Mouse (Mus musculus) adrenal gland, adult (tissue): ENCODE data around the gene Ifrd2.

Experiments used
- DNase-seq, 2 experiments: peaks; one replicate each; pipeline ENCODE4 v3.0.0; 2022 to 2023; ENCODE audit warnings: low spot score in 1 of 2; ENCODE audit not compliant: inconsistent age in 2 of 2

Ifrd2 gene

DNA sequence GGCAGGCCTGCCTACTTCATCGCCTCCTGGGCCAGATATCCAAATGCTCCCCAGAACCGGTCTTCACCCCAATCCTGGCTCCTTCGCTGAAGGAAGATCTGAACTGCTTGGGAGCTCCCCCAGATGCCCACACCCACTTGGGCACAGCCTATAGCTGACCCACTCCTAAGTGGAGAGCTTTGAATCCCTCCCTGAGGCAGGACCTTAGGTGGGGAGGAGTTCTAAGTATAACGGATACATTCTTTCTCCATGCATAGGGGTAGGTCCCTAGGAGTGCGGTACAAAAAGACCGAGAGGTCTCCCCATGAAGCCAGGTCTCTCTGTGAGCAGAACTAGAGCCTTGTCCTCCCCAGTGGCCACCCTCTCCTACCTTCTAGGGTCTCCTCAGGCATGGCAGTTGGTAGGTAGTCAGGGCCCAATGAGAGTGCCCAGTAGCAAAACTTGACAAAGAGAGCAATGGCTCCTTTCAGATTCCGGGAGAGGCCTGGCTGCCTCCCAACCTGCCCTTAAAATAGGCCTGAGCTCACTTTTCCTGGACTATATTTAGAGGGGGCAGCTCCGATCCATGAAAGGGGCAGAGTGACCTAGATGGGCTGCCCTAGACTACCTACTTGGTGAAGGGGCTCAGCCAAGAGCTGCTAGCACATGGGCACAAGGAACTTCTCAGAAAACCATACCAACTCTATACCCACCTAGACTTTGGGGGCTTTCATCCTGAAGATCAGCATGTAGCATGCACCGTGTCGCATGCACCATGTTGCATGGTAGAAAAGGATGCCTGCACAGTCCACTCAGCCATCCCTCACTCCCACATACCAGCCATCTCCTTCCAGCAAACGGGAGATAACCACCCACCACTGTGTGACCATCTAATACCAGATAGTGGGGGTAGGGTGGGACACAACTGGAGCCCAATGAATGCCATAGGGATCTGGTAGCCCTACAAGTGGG is 9.5 kb downstream of the Ifrd2 start:
- peak in 1 of 2 experiments; percentile 60 for DNase-seq

DNA sequence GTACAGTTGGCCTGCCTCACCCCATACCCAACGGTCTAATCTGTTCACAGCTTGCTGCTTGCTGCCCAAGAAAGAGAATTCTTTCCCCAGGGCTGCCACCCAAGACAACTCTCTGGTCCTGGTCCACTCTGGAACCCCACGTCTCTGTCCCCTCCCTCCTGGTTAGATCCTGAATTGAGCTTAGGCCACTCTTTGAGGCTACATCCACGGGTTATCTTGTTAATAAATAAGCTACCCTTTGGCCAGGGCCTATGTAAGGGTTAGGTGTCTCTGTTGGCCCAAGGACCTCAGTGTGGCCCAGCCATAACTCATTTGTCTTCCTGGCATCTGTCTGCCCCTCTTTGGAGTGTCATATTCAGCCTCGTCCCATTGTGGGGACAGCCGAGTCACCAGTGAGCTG is 10.9 kb downstream of the Ifrd2 start:
- no peak for DNase-seq

- no peak for DNase-seq
These were observed 12.0 kb downstream of the Ifrd2 start for GRCm38 (mm10) chr9:107599433-107599832.

GRCm38 (mm10) chr9:107599842-107600241 is 12.4 kb downstream of the Ifrd2 start:
- DNase-seq: no peak

GRCm38 (mm10) chr9:107600745-107601144 is 13.3 kb downstream of the Ifrd2 start:
- no peak for DNase-seq

- no peak for DNase-seq
These were observed 13.8 kb downstream of the Ifrd2 start for GRCm38 (mm10) chr9:107601275-107601674.

DNA sequence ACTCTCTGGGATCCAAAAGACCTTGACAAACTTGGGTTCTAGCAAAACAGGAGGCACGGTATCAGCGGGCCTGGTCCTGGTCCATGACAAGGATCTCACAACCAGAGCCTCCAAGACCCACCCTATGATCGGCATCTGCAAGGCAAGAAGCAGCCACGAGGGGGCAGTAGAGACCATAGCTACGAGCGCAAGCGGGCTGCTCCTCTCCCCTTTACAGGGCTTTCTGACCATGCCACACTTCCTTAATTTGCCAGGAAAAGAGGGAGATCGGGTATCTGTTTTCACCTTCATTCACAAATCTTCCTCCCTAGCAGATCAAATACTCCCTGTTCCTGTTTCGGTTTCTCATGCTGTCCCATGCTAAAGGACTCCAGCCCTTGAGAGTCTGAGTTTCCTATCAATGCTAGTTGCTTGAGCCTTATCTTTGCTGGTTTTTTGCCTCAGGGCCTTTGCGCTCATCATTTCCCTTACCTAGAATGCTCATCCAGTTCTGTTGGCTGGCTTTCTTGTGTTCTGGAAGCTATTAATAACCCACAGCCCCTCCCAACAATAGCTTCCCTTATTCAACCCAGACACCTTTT is 14.7 kb downstream of the Ifrd2 start:
- DNase-seq: peak; percentile 90 to 97

- DNase-seq: no peak
These were observed 15.8 kb downstream of the Ifrd2 start for GRCm38 (mm10) chr9:107603251-107603650.

- peak in 1 of 2 experiments; percentile 69 for DNase-seq
These were observed 17.7 kb downstream of the Ifrd2 start for GRCm38 (mm10) chr9:107605041-107605661.

- no peak for DNase-seq
These were observed 19.1 kb downstream of the Ifrd2 start for GRCm38 (mm10) chr9:107606591-107606990.

- no peak for DNase-seq
These were observed 19.6 kb downstream of the Ifrd2 start for GRCm38 (mm10) chr9:107607036-107607435.

- DNase-seq: no peak
These were observed 20.3 kb downstream of the Ifrd2 start for GRCm38 (mm10) chr9:107607653-107608245.

DNA sequence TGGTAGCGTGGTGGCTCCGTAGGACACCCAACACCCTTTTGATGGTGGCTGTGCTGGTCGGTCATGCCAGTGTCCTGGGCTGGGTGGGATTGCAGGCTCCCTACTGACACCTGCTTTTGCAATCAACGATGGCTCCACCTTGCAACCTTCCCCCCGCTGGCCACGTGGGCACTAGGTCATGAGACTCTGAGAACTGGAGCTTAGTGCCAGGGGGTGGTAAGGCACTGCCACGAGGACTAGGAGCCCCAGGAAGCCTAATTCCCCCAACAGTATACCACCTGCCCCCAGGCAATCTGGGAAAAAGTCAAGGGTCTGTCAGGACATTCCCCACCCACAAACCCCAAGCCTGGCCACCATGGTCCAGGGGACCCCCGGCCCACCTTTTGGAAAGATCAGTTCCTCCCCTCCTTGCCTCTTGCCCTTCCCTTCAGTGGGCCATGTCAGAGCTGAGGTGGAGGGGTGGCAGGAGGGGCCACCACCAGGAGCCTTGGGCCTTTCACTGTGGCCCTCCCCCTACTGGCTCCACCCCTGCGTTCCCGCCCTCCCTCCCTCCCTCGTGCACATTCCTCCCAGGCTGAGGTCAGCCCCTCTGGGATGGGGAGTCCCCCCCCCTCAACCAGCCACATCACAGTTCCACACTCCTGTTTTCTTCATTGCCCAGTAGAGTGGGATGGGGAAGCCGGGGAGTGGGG is 21.4 kb downstream of the Ifrd2 start, which contains the start of gene Sema3b:
Sema3b (minus strand) TSS at position 489 of the 692 bp plus-strand sequence.
- DNase-seq: no peak

GRCm38 (mm10) chr9:107609433-107609830 is 22.0 kb downstream of the Ifrd2 start:
- no peak for DNase-seq

GRCm38 (mm10) chr9:107611456-107612190 is 24.2 kb downstream of the Ifrd2 start:
- DNase-seq: no peak

DNA sequence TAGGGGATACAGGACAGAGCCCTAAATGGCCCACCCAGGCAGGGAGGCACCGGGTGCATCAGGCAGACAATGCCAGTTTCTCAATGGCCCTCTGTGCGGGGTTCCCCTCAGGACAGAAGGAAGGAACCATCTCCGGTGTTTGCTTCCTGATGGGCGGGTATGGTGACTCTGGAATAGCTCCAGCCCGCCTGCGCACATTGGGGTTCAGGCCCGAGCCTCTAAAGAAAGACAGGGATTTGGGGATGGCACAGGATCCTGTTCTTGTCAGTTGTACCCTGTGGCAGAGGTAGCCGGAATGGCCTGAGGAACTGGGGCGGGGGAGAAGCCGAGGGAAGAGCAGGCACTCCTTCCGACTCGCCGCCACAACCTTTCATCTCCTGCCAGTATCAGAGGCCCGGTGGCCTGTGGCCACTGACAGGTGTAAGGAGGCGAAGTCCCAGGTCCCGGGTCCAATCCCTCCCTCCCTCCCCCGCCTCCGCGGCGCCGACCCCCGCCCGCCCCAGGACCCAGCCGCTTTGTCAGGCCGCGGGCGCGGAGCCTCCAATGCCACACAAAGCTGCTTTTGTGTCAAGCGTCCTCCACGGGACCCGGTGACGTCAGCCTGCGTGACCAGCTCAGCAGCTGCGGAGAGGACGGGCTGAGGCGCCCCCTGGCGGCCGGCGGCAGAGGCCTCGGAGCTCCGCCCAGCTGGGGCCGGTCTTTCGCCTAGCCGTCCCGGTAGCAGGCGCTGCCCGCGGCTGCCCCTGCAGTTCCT is 24.9 kb downstream of the Ifrd2 start:
- peak; percentile 99 for DNase-seq

DNA sequence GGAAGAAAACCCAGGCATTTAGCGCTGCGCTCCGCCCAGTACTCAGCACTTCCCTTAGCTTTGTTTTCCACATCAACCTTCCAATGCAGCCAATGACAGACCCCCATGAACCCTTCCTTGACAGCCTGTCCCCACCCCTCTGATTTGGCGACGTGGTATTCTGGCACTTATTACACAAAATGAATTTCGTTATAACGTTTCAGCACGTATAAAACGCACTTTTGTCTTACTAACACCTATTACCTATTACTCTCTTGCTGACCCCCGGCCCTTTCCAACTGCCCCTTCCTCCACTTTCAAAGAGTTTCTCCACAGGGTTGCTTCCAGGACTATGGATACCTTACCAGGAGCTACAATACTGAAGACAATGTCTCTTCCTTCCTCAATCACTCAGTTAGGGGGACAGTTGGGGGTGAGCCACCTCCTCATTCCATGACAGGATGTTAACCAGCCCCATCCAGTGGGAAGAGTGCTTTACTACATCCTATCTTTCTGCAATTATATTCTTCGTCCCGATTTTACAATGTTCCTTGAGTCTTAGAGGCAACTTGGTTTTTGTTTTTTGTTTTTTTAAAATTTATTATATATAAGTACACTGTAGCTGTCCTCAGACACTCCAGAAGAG is 25.6 kb downstream of the Ifrd2 start:
- DNase-seq: no peak

GRCm38 (mm10) chr9:107615035-107615434 is 27.6 kb downstream of the Ifrd2 start:
- no peak for DNase-seq

DNA sequence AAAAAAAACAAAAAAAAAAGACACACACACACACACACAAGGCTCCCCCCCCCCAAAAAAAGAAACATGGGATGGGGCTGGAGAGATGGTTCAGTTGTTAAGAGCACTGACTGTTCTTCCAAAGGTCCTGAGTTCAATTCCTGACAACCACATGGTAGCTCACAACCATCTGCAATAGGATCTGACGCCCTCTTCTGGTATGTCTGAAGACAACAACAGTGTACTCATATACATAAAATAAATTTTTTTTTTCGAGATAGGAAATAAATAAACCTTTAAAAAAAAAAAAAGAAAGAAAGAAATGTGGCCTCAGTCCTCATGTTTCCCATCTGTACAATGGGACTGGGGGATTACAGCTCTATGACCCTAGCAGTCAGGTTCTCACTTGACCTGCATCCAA is 30.0 kb downstream of the Ifrd2 start:
- no peak for DNase-seq
